Mouse (Mus musculus) heart, embryonic 16.5 days (tissue): ENCODE data around the gene Elob. TPM values are rescaled to one million over a fixed set of nuclear protein-coding genes. Genes with fewer than 3 reads are reported as not detected.

ENCODE experiments used
- ATAC-seq: fragments of 200-750 bp; cut with Nextera tagmentation; replicated peaks from 2 replicates; pipeline ENCODE4 v1.8.0; 2017; ENCODE audit warnings: moderate number of reproducible peaks; ENCODE audit not compliant: insufficient read depth, low FRiP score; ENCODE audit errors: extremely low read depth
- H3K27ac ChIP-seq: fragments of 300-500 bp; sonication (generic); 2 replicates; pipeline ENCODE4 v1.5.1; 2014; ENCODE audit warnings: mild to moderate bottlenecking, low read length, control low read depth, moderate library complexity
- H3K27me3 ChIP-seq: fragments of 300-500 bp; sonication (generic); 2 replicates; pipeline ENCODE4 v1.6.1; 2014; ENCODE audit warnings: low read length, mixed read lengths; ENCODE audit not compliant: control insufficient read depth, insufficient read depth
- H3K36me3 ChIP-seq: fragments of 300-500 bp; sonication (generic); 2 replicates; pipeline ENCODE4 v1.6.1; 2014; ENCODE audit not compliant: control insufficient read depth, insufficient read depth
- H3K4me1 ChIP-seq: fragments of 300-500 bp; sonication (generic); 2 replicates; pipeline ENCODE4 v1.6.1; 2014; ENCODE audit warnings: low read length, mixed read lengths; ENCODE audit not compliant: control insufficient read depth, insufficient read depth
- H3K4me2 ChIP-seq: fragments of 300-500 bp; sonication (generic); 2 replicates; pipeline ENCODE4 v1.6.1; 2014; ENCODE audit warnings: low read depth, mild to moderate bottlenecking, control low read depth, low read length
- H3K4me3 ChIP-seq: fragments of 300-500 bp; sonication (generic); 2 replicates; pipeline ENCODE4 v1.5.1; 2014; ENCODE audit warnings: mild to moderate bottlenecking, control low read depth, low read length
- H3K9ac ChIP-seq: fragments of 300-500 bp; sonication (generic); 2 replicates; pipeline ENCODE4 v1.6.1; 2014; ENCODE audit warnings: low read length, control low read depth
- H3K9me3 ChIP-seq: fragments of 300-500 bp; sonication (generic); replicated peaks from 2 replicates; pipeline ENCODE4 v1.6.1; 2016; ENCODE audit warnings: low read length; ENCODE audit not compliant: control insufficient read depth
- WGBS: fragments of 180-500 bp; shearing (Covaris S2); extraction: QIAGEN DNeasy Blood & Tissue Kit; methylation state at CpG from one replicate; pipeline ENCODE4 v1.1.7; 2014; 5-methylcytosine and 5-hydroxymethylcytosine counted together
- polyA plus RNA-seq: library from polyadenylated mRNA; unstranded; fragments of >200 nt; fragmentation: Nextera tagmentation; extraction: Ambion mirVana; gene quantifications from 2 replicates; pipeline ENCODE4 v1.2.1, GENCODE M21; 2015

The Elob gene
- polyA plus RNA-seq, 1 experiment from 2014 or later: 812 TPM

DNA sequence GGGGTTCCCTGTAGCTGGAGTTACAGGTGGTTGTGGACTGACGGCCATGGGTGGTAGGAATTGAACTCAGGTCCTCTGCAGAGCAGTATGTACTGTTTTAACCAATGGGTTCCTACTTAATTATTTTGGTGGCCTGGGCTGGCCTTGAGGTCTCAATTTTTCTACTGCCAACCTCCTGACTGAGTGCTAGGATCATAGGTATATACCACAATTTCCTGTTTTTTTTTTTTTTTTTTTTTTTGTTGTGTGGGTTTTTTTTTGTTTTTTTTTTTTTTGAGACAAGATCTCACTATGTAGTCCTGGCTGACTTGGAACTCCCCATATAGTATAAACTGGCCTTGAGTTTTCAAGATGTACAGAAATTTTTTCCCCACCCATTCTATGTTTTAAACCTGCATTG lies 2.3 kb upstream of the Elob start:
- no peak for ATAC-seq
- Histone ChIP-seq H3K4me1 (peaks cover 12% of the 10 kb centered on the region), H3K27ac (no peak overlapping the region), H3K27me3 (peaks cover 27% of the 10 kb centered on the region), H3K36me3 (peaks cover 11% of the 10 kb centered on the region), H3K9ac (no peak overlapping the region), H3K4me3 (no peak overlapping the region), H3K4me2 (no peak overlapping the region), H3K9me3 (peaks cover 5% of the 10 kb centered on the region; the same call in 1 of the 2 replicates)
- WGBS: 91% methylated on average over 1 of the region's 1 CpGs

- Histone ChIP-seq H3K4me1 (peaks cover 12% of the 10 kb centered on the region), H3K9me3 (peaks cover 5% of the 10 kb centered on the region; the same call in 1 of the 2 replicates), H3K36me3 (peaks cover 31% of the 10 kb centered on the region), H3K27ac (peak overlapping the region; percentile 83), H3K9ac (peak overlapping the region; percentile 94), H3K27me3 (peaks cover 17% of the 10 kb centered on the region), H3K4me2 (peak overlapping the region; percentile 92), H3K4me3 (peak overlapping the region; percentile 95)
- under 1% methylated on average over 47 of the region's 47 CpGs for WGBS
- ATAC-seq: peak; percentile 72
These were observed 500 bp downstream of the Elob start for GRCm38 (mm10) chr17:23828271-23829001.

- ATAC-seq: no peak
- H3K9ac ChIP-seq: no peak overlapping the region
- no peak overlapping the region for H3K27ac ChIP-seq
- peaks cover 12% of the 10 kb centered on the region for H3K4me1 ChIP-seq
- H3K36me3 ChIP-seq: peaks cover 53% of the 10 kb centered on the region
- WGBS: 83% methylated on average over 4 of the region's 4 CpGs
- no peak overlapping the region for H3K4me3 ChIP-seq
- no peak overlapping the region for H3K4me2 ChIP-seq
- 0 out of 2 replicates have a peak, but pooled peaks cover 2% of the 10 kb centered on the region for H3K27me3 ChIP-seq
- H3K9me3 ChIP-seq: peaks cover 5% of the 10 kb centered on the region; the same call in 1 of the 2 replicates
These were observed 3.3 kb downstream of the Elob start for GRCm38 (mm10) chr17:23825591-23825990.

DNA sequence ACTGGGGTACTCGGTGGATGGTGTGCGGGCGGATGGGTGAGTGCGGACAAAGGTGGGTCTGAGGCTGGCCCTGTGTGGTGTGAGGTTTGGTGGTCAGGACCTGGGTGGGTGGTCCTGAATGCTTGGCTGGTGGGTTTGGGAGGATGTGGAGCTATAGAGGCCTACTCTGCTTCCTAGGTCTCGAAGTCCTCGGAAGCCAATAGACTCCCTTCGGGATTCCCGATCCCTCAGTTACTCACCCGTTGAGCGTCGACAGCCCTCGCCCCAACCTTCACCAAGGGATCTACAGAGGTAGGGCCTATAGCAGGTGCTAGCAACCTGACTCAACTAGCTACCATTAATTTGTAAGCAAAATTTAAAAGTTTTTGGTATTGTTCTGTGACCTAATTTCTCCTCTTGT lies 5.3 kb downstream of the Elob start:
- H3K4me3 ChIP-seq: no peak overlapping the region
- ATAC-seq: no peak
- H3K9me3 ChIP-seq: peaks cover 15% of the 10 kb centered on the region
- 91% methylated on average over 12 of the region's 12 CpGs for WGBS
- no peak overlapping the region for H3K4me2 ChIP-seq
- H3K27ac ChIP-seq: no peak overlapping the region
- peaks cover 73% of the 10 kb centered on the region for H3K36me3 ChIP-seq
- peaks cover 12% of the 10 kb centered on the region for H3K4me1 ChIP-seq
- H3K27me3 ChIP-seq: no peaks in the 10 kb centered on the region
- no peak overlapping the region for H3K9ac ChIP-seq

GRCm38 (mm10) chr17:23823018-23823417 lies 5.9 kb downstream of the Elob start:
- no peaks in the 10 kb centered on the region for H3K27me3 ChIP-seq
- H3K9ac ChIP-seq: no peak overlapping the region
- H3K4me1 ChIP-seq: peaks cover 9% of the 10 kb centered on the region
- H3K4me2 ChIP-seq: no peak overlapping the region
- H3K4me3 ChIP-seq: no peak overlapping the region
- H3K27ac ChIP-seq: no peak overlapping the region
- peaks cover 79% of the 10 kb centered on the region for H3K36me3 ChIP-seq
- ATAC-seq: no peak
- H3K9me3 ChIP-seq: peaks cover 17% of the 10 kb centered on the region
- WGBS: 78% methylated on average over 16 of the region's 16 CpGs

DNA sequence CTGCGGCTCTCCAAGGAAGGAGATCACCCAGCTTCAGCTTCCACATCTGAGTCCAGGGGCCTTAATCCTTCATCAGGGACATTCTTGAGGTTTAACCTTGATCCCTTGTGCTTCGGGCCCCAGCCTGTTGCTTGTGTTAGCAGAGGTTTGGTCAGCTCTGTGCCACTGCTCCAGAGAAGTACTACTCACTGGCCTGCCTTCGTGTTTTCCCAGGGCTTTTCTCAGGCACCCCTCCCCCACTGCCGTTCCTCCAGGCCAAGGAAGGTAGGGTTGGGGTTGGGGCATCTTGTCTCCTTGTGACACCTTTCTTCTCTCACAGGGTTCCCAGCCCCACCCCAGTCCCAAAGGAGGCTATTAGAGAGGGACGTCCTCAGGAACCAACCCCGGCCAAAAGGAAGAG lies 6.8 kb downstream of the Elob start:
- ATAC-seq: no peak
- peaks cover under 1% of the 10 kb centered on the region for H3K4me1 ChIP-seq
- no peak overlapping the region for H3K4me2 ChIP-seq
- no peak overlapping the region for H3K9ac ChIP-seq
- H3K27me3 ChIP-seq: no peaks in the 10 kb centered on the region
- 61% methylated on average over 4 of the region's 6 CpGs for WGBS
- peaks cover 86% of the 10 kb centered on the region for H3K36me3 ChIP-seq
- no peak overlapping the region for H3K27ac ChIP-seq
- peaks cover 17% of the 10 kb centered on the region for H3K9me3 ChIP-seq
- H3K4me3 ChIP-seq: no peak overlapping the region

DNA sequence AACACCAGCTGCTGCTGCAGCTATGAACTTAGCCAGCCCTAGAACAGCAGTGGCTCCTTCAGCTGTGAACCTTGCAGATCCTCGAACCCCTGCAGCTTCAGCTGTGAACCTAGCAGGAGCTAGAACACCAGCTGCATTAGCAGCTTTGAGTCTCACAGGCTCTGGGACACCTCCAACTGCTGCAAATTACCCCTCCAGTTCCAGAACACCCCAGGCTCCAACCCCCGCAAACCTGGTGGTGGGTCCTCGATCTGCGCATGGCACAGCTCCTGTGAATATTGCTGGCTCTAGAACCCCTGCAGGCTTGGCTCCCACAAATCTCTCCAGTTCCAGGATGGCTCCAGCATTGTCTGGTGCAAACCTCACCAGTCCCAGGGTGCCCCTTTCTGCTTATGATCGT lies 8.2 kb downstream of the Elob start:
- Histone ChIP-seq H3K4me3 (no peak overlapping the region), H3K4me1 (no peaks in the 10 kb centered on the region), H3K27ac (no peak overlapping the region), H3K9ac (no peak overlapping the region), H3K4me2 (no peak overlapping the region), H3K9me3 (peaks cover 19% of the 10 kb centered on the region), H3K36me3 (peaks cover 86% of the 10 kb centered on the region), H3K27me3 (no peaks in the 10 kb centered on the region)
- WGBS: 95% methylated on average over 5 of the region's 5 CpGs
- ATAC-seq: no peak

DNA sequence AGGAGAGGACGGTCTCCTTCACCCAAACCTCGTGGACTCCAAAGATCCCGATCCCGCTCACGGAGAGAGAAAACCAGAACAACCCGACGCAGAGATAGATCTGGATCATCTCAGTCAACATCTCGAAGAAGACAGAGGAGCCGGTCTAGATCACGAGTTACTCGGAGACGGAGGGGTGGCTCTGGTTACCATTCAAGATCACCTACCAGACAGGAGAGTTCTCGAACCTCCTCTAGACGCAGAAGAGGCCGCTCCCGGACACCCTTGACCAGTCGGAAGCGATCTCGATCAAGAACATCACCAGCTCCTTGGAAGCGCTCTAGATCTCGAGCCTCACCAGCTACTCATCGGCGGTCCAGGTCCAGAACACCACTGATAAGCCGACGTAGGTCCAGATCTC lies 9.7 kb downstream of the Elob start:
- no peaks in the 10 kb centered on the region for H3K27me3 ChIP-seq
- no peak overlapping the region for H3K9ac ChIP-seq
- H3K4me2 ChIP-seq: no peak overlapping the region
- ATAC-seq: no peak
- H3K9me3 ChIP-seq: peaks cover 25% of the 10 kb centered on the region
- peaks cover 91% of the 10 kb centered on the region for H3K36me3 ChIP-seq
- H3K4me3 ChIP-seq: no peak overlapping the region
- H3K4me1 ChIP-seq: no peaks in the 10 kb centered on the region
- no peak overlapping the region for H3K27ac ChIP-seq
- 98% methylated on average over 25 of the region's 25 CpGs for WGBS

GRCm38 (mm10) chr17:23818579-23818978 lies 10.4 kb downstream of the Elob start:
- H3K9me3 ChIP-seq: peaks cover 25% of the 10 kb centered on the region
- H3K4me2 ChIP-seq: no peak overlapping the region
- H3K4me1 ChIP-seq: no peaks in the 10 kb centered on the region
- H3K27me3 ChIP-seq: no peaks in the 10 kb centered on the region
- no peak for ATAC-seq
- 93% methylated on average over 8 of the region's 8 CpGs for WGBS
- no peak overlapping the region for H3K27ac ChIP-seq
- no peak overlapping the region for H3K9ac ChIP-seq
- no peak overlapping the region for H3K4me3 ChIP-seq
- peaks cover 90% of the 10 kb centered on the region for H3K36me3 ChIP-seq
